Mouse (Mus musculus): Measurements from ENCODE around the gene Gnb3. TPM values are rescaled to one million over a fixed set of nuclear protein-coding genes. Genes with fewer than 3 reads are reported as not detected.

The Gnb3 gene
- 0.29 and 0.34 TPM in 2 replicates for polyA plus RNA-seq (2015; fragmentation: Nextera tagmentation; extraction: Ambion mirVana)

- ATAC-seq (ENCODE audit: low read depth): no peak
Measured at GRCm38 (mm10) chr6:124840241-124841167, at the start of gene Gnb3. TSS of gene Gnb3 (minus strand) at chr6:124840275.

GRCm38 (mm10) chr6:124888555-124889125, 48.6 kb upstream of the Gnb3 start:
- Histone ChIP-seq H3K4me3 (ENCODE audit: low read length) (no peak overlapping the region), H3K27me3 (ENCODE audit: control insufficient read depth, insufficient read depth, low read depth, low read length) (no peaks in the 10 kb centered on the region), H3K27ac (ENCODE audit: low read length) (no peak overlapping the region), H3K9ac (ENCODE audit: low read length) (no peak overlapping the region), H3K4me2 (ENCODE audit: low read depth, low read length) (no peak overlapping the region), H3K36me3 (ENCODE audit: control insufficient read depth, insufficient read depth, low read length) (no peaks in the 10 kb centered on the region), H3K4me1 (replicated peaks; ENCODE audit: control insufficient read depth, insufficient read depth, low read length) (no peaks in the 10 kb centered on the region), H3K9me3 (ENCODE audit: control insufficient read depth, low read length) (no peaks in the 10 kb centered on the region)
- 86% methylated on average over 6 of the region's 6 CpGs for WGBS
- ATAC-seq (ENCODE audit: low read depth): no peak

More at GRCm38 (mm10) chr6:124840241-124841167, at the start of gene Gnb3:
- H3K9ac ChIP-seq (ENCODE audit: low read length): no peak within 1 kb of the TSS
- H3K36me3 ChIP-seq (ENCODE audit: control insufficient read depth, insufficient read depth, low read length): no peaks in the 10 kb centered on the region; the same call in 1 of the 2 replicates
- no peaks in the 10 kb centered on the region for H3K27me3 ChIP-seq (ENCODE audit: control insufficient read depth, insufficient read depth, low read depth, low read length)
- WGBS: 26% methylated on average over 15 of the region's 15 CpGs
- no peak within 1 kb of the TSS for H3K4me3 ChIP-seq (ENCODE audit: low read length)
- peaks cover 21% of the 10 kb centered on the region for H3K4me1 ChIP-seq (replicated peaks; ENCODE audit: control insufficient read depth, insufficient read depth, low read length)
- H3K9me3 ChIP-seq (ENCODE audit: control insufficient read depth, low read length): no peaks in the 10 kb centered on the region
- H3K4me2 ChIP-seq (ENCODE audit: low read depth, low read length): no peak within 1 kb of the TSS
- H3K27ac ChIP-seq (ENCODE audit: low read length): no peak within 1 kb of the TSS

- no peaks in the 10 kb centered on the region for H3K27me3 ChIP-seq (ENCODE audit: control insufficient read depth, insufficient read depth, low read depth, low read length)
- no peak for ATAC-seq (ENCODE audit: low read depth)
- H3K4me3 ChIP-seq (ENCODE audit: low read length): no peak within 1 kb of the TSS
- no peak within 1 kb of the TSS for H3K27ac ChIP-seq (ENCODE audit: low read length)
- H3K36me3 ChIP-seq (ENCODE audit: control insufficient read depth, insufficient read depth, low read length): no peaks in the 10 kb centered on the region
- H3K9ac ChIP-seq (ENCODE audit: low read length): no peak within 1 kb of the TSS
- H3K9me3 ChIP-seq (ENCODE audit: control insufficient read depth, low read length): no peaks in the 10 kb centered on the region
- 76% methylated on average over 9 of the region's 9 CpGs for WGBS
- no peaks in the 10 kb centered on the region for H3K4me1 ChIP-seq (replicated peaks; ENCODE audit: control insufficient read depth, insufficient read depth, low read length)
- no peak within 1 kb of the TSS for H3K4me2 ChIP-seq (ENCODE audit: low read depth, low read length)
Measured at GRCm38 (mm10) chr6:124887986-124888385, 47.9 kb upstream of the Gnb3 start, which contains the start of gene Cd4. TSS of gene Cd4 (minus strand) at chr6:124888221.

GRCm38 (mm10) chr6:124885956-124886381, 45.9 kb upstream of the Gnb3 start:
- H3K4me3 ChIP-seq (ENCODE audit: low read length): no peak overlapping the region
- H3K9me3 ChIP-seq (ENCODE audit: control insufficient read depth, low read length): no peaks in the 10 kb centered on the region
- H3K36me3 ChIP-seq (ENCODE audit: control insufficient read depth, insufficient read depth, low read length): no peaks in the 10 kb centered on the region
- H3K27me3 ChIP-seq (ENCODE audit: control insufficient read depth, insufficient read depth, low read depth, low read length): no peaks in the 10 kb centered on the region
- H3K9ac ChIP-seq (ENCODE audit: low read length): no peak overlapping the region
- no peak overlapping the region for H3K4me2 ChIP-seq (ENCODE audit: low read depth, low read length)
- ATAC-seq (ENCODE audit: low read depth): no peak
- H3K27ac ChIP-seq (ENCODE audit: low read length): no peak overlapping the region
- WGBS: 81% methylated on average over 8 of the region's 8 CpGs
- no peaks in the 10 kb centered on the region for H3K4me1 ChIP-seq (replicated peaks; ENCODE audit: control insufficient read depth, insufficient read depth, low read length)

GRCm38 (mm10) chr6:124884714-124885500, 44.8 kb upstream of the Gnb3 start:
- no peaks in the 10 kb centered on the region for H3K9me3 ChIP-seq (ENCODE audit: control insufficient read depth, low read length)
- H3K36me3 ChIP-seq (ENCODE audit: control insufficient read depth, insufficient read depth, low read length): no peaks in the 10 kb centered on the region
- no peaks in the 10 kb centered on the region for H3K27me3 ChIP-seq (ENCODE audit: control insufficient read depth, insufficient read depth, low read depth, low read length)
- H3K9ac ChIP-seq (ENCODE audit: low read length): no peak overlapping the region
- H3K4me1 ChIP-seq (replicated peaks; ENCODE audit: control insufficient read depth, insufficient read depth, low read length): no peaks in the 10 kb centered on the region
- no peak overlapping the region for H3K4me2 ChIP-seq (ENCODE audit: low read depth, low read length)
- 72% methylated on average over 10 of the region's 10 CpGs for WGBS
- no peak overlapping the region for H3K27ac ChIP-seq (ENCODE audit: low read length)
- H3K4me3 ChIP-seq (ENCODE audit: low read length): no peak overlapping the region
- no peak for ATAC-seq (ENCODE audit: low read depth)

GRCm38 (mm10) chr6:124883351-124883750, 43.3 kb upstream of the Gnb3 start:
- no peak overlapping the region for H3K4me2 ChIP-seq (ENCODE audit: low read depth, low read length)
- H3K9me3 ChIP-seq (ENCODE audit: control insufficient read depth, low read length): no peaks in the 10 kb centered on the region
- no peak overlapping the region for H3K4me3 ChIP-seq (ENCODE audit: low read length)
- no peaks in the 10 kb centered on the region for H3K27me3 ChIP-seq (ENCODE audit: control insufficient read depth, insufficient read depth, low read depth, low read length)
- WGBS: 81% methylated on average over 10 of the region's 10 CpGs
- no peak overlapping the region for H3K27ac ChIP-seq (ENCODE audit: low read length)
- ATAC-seq (ENCODE audit: low read depth): no peak
- H3K36me3 ChIP-seq (ENCODE audit: control insufficient read depth, insufficient read depth, low read length): no peaks in the 10 kb centered on the region
- no peaks in the 10 kb centered on the region for H3K4me1 ChIP-seq (replicated peaks; ENCODE audit: control insufficient read depth, insufficient read depth, low read length)
- no peak overlapping the region for H3K9ac ChIP-seq (ENCODE audit: low read length)

GRCm38 (mm10) chr6:124881821-124882220, 41.7 kb upstream of the Gnb3 start:
- H3K9ac ChIP-seq (ENCODE audit: low read length): no peak overlapping the region
- WGBS: 87% methylated on average over 9 of the region's 9 CpGs
- H3K4me3 ChIP-seq (ENCODE audit: low read length): no peak overlapping the region
- no peaks in the 10 kb centered on the region for H3K27me3 ChIP-seq (ENCODE audit: control insufficient read depth, insufficient read depth, low read depth, low read length)
- no peak overlapping the region for H3K27ac ChIP-seq (ENCODE audit: low read length)
- no peaks in the 10 kb centered on the region for H3K36me3 ChIP-seq (ENCODE audit: control insufficient read depth, insufficient read depth, low read length)
- no peak for ATAC-seq (ENCODE audit: low read depth)
- no peaks in the 10 kb centered on the region for H3K4me1 ChIP-seq (replicated peaks; ENCODE audit: control insufficient read depth, insufficient read depth, low read length)
- no peak overlapping the region for H3K4me2 ChIP-seq (ENCODE audit: low read depth, low read length)
- no peaks in the 10 kb centered on the region for H3K9me3 ChIP-seq (ENCODE audit: control insufficient read depth, low read length)

GRCm38 (mm10) chr6:124879390-124879789, 39.3 kb upstream of the Gnb3 start:
- Histone ChIP-seq H3K36me3 (ENCODE audit: control insufficient read depth, insufficient read depth, low read length) (no peaks in the 10 kb centered on the region), H3K9ac (ENCODE audit: low read length) (no peak overlapping the region), H3K9me3 (ENCODE audit: control insufficient read depth, low read length) (no peaks in the 10 kb centered on the region), H3K27me3 (ENCODE audit: control insufficient read depth, insufficient read depth, low read depth, low read length) (no peaks in the 10 kb centered on the region), H3K4me2 (ENCODE audit: low read depth, low read length) (no peak overlapping the region), H3K27ac (ENCODE audit: low read length) (no peak overlapping the region), H3K4me1 (replicated peaks; ENCODE audit: control insufficient read depth, insufficient read depth, low read length) (no peaks in the 10 kb centered on the region), H3K4me3 (ENCODE audit: low read length) (no peak overlapping the region)
- no peak for ATAC-seq (ENCODE audit: low read depth)
- 46% methylated on average over 6 of the region's 6 CpGs for WGBS

GRCm38 (mm10) chr6:124874348-124874747, 34.3 kb upstream of the Gnb3 start:
- no peaks in the 10 kb centered on the region for H3K27me3 ChIP-seq (ENCODE audit: control insufficient read depth, insufficient read depth, low read depth, low read length)
- H3K27ac ChIP-seq (ENCODE audit: low read length): no peak overlapping the region
- no peak for ATAC-seq (ENCODE audit: low read depth)
- H3K4me1 ChIP-seq (replicated peaks; ENCODE audit: control insufficient read depth, insufficient read depth, low read length): no peaks in the 10 kb centered on the region
- no peak overlapping the region for H3K4me2 ChIP-seq (ENCODE audit: low read depth, low read length)
- H3K9ac ChIP-seq (ENCODE audit: low read length): no peak overlapping the region
- no peaks in the 10 kb centered on the region for H3K9me3 ChIP-seq (ENCODE audit: control insufficient read depth, low read length)
- H3K4me3 ChIP-seq (ENCODE audit: low read length): no peak overlapping the region
- no peaks in the 10 kb centered on the region for H3K36me3 ChIP-seq (ENCODE audit: control insufficient read depth, insufficient read depth, low read length)
- WGBS: 13% methylated on average over 3 of the region's 3 CpGs
